Comparison of ENCODE assay signal across 11 mouse cellular contexts in genomic region chr4:53952288-53952687, GRCm38 (mm10).
DNase-seq lines count a peak whose midpoint lies in the region; ATAC-seq lines count a peak whose summit lies in the region.
"Had no signal": no experiment of that assay in that cellular context is flagged by ENCODE, and none has a peak within 500 bp of the region (broad histone marks: within the 10 kb centered on the region; RNA-seq: fewer than 3 reads in every experiment).

No protein-coding gene starts in this region.

- no peaks in the 10 kb centered on the region for H3K27me3 ChIP-seq in forebrain, embryonic 11.5 days (ENCODE audit: control insufficient read depth, insufficient read depth, low read length)
- no peaks in the 10 kb centered on the region for H3K27me3 ChIP-seq in forebrain, embryonic 12.5 days
- no peaks in the 10 kb centered on the region for H3K27me3 ChIP-seq in embryonic facial prominence, embryonic 14.5 days (replicated peaks; ENCODE audit: control insufficient read depth, insufficient read depth, low read length)
- no peaks in the 10 kb centered on the region for H3K27me3 ChIP-seq in limb, embryonic 10.5 days (ENCODE audit: low read depth, poor library complexity, severe bottlenecking)
- H3K27me3 ChIP-seq: liver, embryonic 15.5 days; stomach, embryonic 15.5 days had no signal

- H3K9me3 ChIP-seq in forebrain, embryonic 11.5 days (ENCODE audit: control insufficient read depth, low read length): no peaks in the 10 kb centered on the region
- no peaks in the 10 kb centered on the region for H3K9me3 ChIP-seq in forebrain, embryonic 12.5 days
- no peaks in the 10 kb centered on the region for H3K9me3 ChIP-seq in embryonic facial prominence, embryonic 14.5 days (ENCODE audit: control insufficient read depth, low read length)
- H3K9me3 ChIP-seq in limb, embryonic 10.5 days (replicated peaks): no peaks in the 10 kb centered on the region
- H3K9me3 ChIP-seq: liver, embryonic 15.5 days; stomach, embryonic 15.5 days had no signal

- peak overlapping the region; percentile 39 for H3K27ac ChIP-seq in forebrain, embryonic 11.5 days (ENCODE audit: low read depth, low read length)
- no peak overlapping the region for H3K27ac ChIP-seq in forebrain, embryonic 12.5 days
- H3K27ac ChIP-seq in embryonic facial prominence, embryonic 14.5 days (replicated peaks; ENCODE audit: low read depth, low read length): 0 out of 2 replicates have a peak overlapping the region, but pooled peaks have one; percentile 33
- H3K27ac ChIP-seq in limb, embryonic 10.5 days: peak overlapping the region; percentile 40; the same call in 1 of the 2 replicates
- H3K27ac ChIP-seq: liver, embryonic 15.5 days; stomach, embryonic 15.5 days had no signal

- H3K4me1 ChIP-seq in forebrain, embryonic 11.5 days (replicated peaks; ENCODE audit: control insufficient read depth, insufficient read depth, low read length): peaks cover 11% of the 10 kb centered on the region
- H3K4me1 ChIP-seq in forebrain, embryonic 12.5 days: peaks cover 19% of the 10 kb centered on the region
- H3K4me1 ChIP-seq in embryonic facial prominence, embryonic 14.5 days (ENCODE audit: control insufficient read depth, insufficient read depth, low read length): peaks cover 8% of the 10 kb centered on the region
- H3K4me1 ChIP-seq in limb, embryonic 10.5 days: peaks cover 11% of the 10 kb centered on the region
- H3K4me1 ChIP-seq: liver, embryonic 15.5 days; stomach, embryonic 15.5 days had no signal

- no peaks in the 10 kb centered on the region for H3K36me3 ChIP-seq in forebrain, embryonic 11.5 days (ENCODE audit: control insufficient read depth, insufficient read depth, low read length)
- no peaks in the 10 kb centered on the region for H3K36me3 ChIP-seq in forebrain, embryonic 12.5 days (replicated peaks)
- H3K36me3 ChIP-seq in embryonic facial prominence, embryonic 14.5 days (ENCODE audit: control insufficient read depth, insufficient read depth, low read length): no peaks in the 10 kb centered on the region
- no peaks in the 10 kb centered on the region for H3K36me3 ChIP-seq in limb, embryonic 10.5 days
- H3K36me3 ChIP-seq: liver, embryonic 15.5 days; stomach, embryonic 15.5 days had no signal

- H3K9ac ChIP-seq in forebrain, embryonic 11.5 days (ENCODE audit: low read length): no peak overlapping the region
- no peak overlapping the region for H3K9ac ChIP-seq in forebrain, embryonic 12.5 days
- H3K9ac ChIP-seq in embryonic facial prominence, embryonic 14.5 days (ENCODE audit: low read depth, low read length): no peak overlapping the region
- H3K9ac ChIP-seq: liver, embryonic 15.5 days; stomach, embryonic 15.5 days had no signal

- ATAC-seq in forebrain, embryonic 11.5 days (replicated peaks; ENCODE audit: low FRiP score): 0 out of 2 replicates have a peak, but pooled peaks have one; percentile 27
- no peak for ATAC-seq in forebrain, embryonic 12.5 days (ENCODE audit: low FRiP score)
- ATAC-seq in embryonic facial prominence, embryonic 14.5 days (ENCODE audit: low read depth): 0 out of 2 replicates have a peak, but pooled peaks have one; percentile 50

- H3K4me2 ChIP-seq in forebrain, embryonic 11.5 days (ENCODE audit: low read depth, low read length, severe bottlenecking): no peak overlapping the region
- H3K4me2 ChIP-seq in forebrain, embryonic 12.5 days: no peak overlapping the region
- H3K4me2 ChIP-seq in embryonic facial prominence, embryonic 14.5 days (ENCODE audit: low read depth, low read length): no peak overlapping the region
- H3K4me2 ChIP-seq: liver, embryonic 15.5 days; stomach, embryonic 15.5 days had no signal

- no peak for DNase-seq in forebrain, embryonic 11.5 days (ENCODE audit: low spot score)
- peak; percentile 38 for DNase-seq in 3T3-L1 (ENCODE audit: low read depth, low spot score)
- DNase-seq in embryonic facial prominence, embryonic 14.5 days (ENCODE audit: low spot score): peak; percentile 54
- DNase-seq in limb, embryonic 10.5 days (ENCODE audit: low spot score): no peak
- DNase-seq in adrenal gland, adult 18-20 months (ENCODE audit: low spot score in 2 of 2): no peak
- DNase-seq in frontal cortex, postnatal 36 days (ENCODE audit: low spot score in 2 of 2): no peak
- no peak for DNase-seq in testis, postnatal 14 days (ENCODE audit: low spot score)
- DNase-seq: cerebellum, adult 11-12 months had no signal

- WGBS in forebrain, embryonic 11.5 days: 2% methylated on average over 3 of the region's 3 CpGs
- WGBS in forebrain, embryonic 12.5 days: 5% methylated on average over 3 of the region's 3 CpGs
- WGBS in embryonic facial prominence, embryonic 14.5 days: 12% methylated on average over 3 of the region's 3 CpGs
- WGBS in limb, embryonic 10.5 days: 21% methylated on average over 3 of the region's 3 CpGs

- no peak overlapping the region for H3K4me3 ChIP-seq in forebrain, embryonic 11.5 days (ENCODE audit: low read depth, low read length)
- no peak overlapping the region for H3K4me3 ChIP-seq in forebrain, embryonic 12.5 days (replicated peaks)
- H3K4me3 ChIP-seq in embryonic facial prominence, embryonic 14.5 days (ENCODE audit: low read depth, low read length): no peak overlapping the region
- no peak overlapping the region for H3K4me3 ChIP-seq in limb, embryonic 10.5 days
- H3K4me3 ChIP-seq: liver, embryonic 15.5 days; stomach, embryonic 15.5 days had no signal

Comparison
In these comparisons a context has a peak if more than half of its experiments do, and no peak if none do; other contexts are left out.
1. DNase-seq: peak in 3T3-L1 (single experiment) and embryonic facial prominence, embryonic 14.5 days (single experiment); none in forebrain, embryonic 11.5 days (single experiment), limb, embryonic 10.5 days (single experiment), adrenal gland, adult 18-20 months (0 of 2), frontal cortex, postnatal 36 days (0 of 2) and testis, postnatal 14 days (single experiment).